Mouse (Mus musculus) heart, postnatal 0 days (tissue): ENCODE measurements around the gene Iqch.

Source experiments
- CTCF ChIP-seq: IDR thresholded peaks from 2 replicates; pipeline ENCODE4 v1.5.1; 2016; ENCODE audit warnings: antibody characterized with exemption, control low read depth, low read depth
- EP300 ChIP-seq: IDR thresholded peaks from 2 replicates; pipeline ENCODE4 v1.6.1; 2016; ENCODE audit warnings: antibody characterized with exemption, low read depth

- no peak for TF ChIP-seq CTCF
- TF ChIP-seq EP300 = no peak
Measured at GRCm38 (mm10) chr9:63555460-63555990, 46.8 kb downstream of the Iqch start.
